Mouse (Mus musculus): ENCODE results near the gene Pclo.
"Not testable (repeated sequence)": the region's sequence is repeated elsewhere in the genome, so short reads cannot be mapped to it uniquely, and the experiment has no call there.

Gene Pclo

GRCm38 (mm10) chr5:14680419-14680818 lies 165.7 kb downstream of the Pclo start:
- DNase-seq (ENCODE audit: low spot score in 2 of 2), result no peak

- DNase-seq (ENCODE audit: low spot score in 2 of 2), result no peak
Observed at GRCm38 (mm10) chr5:14691995-14692394, 177.3 kb downstream of the Pclo start.

GRCm38 (mm10) chr5:14696745-14697144 lies 182.0 kb downstream of the Pclo start:
- no peak for DNase-seq (ENCODE audit: low spot score in 2 of 2)

GRCm38 (mm10) chr5:14700900-14701299 lies 186.2 kb downstream of the Pclo start:
- no peak for DNase-seq (ENCODE audit: low spot score in 2 of 2)

- DNase-seq (ENCODE audit: low spot score in 2 of 2), result no peak
Observed at GRCm38 (mm10) chr5:14705423-14705822, 190.7 kb downstream of the Pclo start.

GRCm38 (mm10) chr5:14707311-14707710 lies 192.6 kb downstream of the Pclo start:
- no peak for DNase-seq (ENCODE audit: low spot score in 2 of 2)

- no peak for DNase-seq (ENCODE audit: low spot score in 2 of 2)
Observed at GRCm38 (mm10) chr5:14723576-14723975, 208.9 kb downstream of the Pclo start.

GRCm38 (mm10) chr5:14728676-14729253 lies 214.0 kb downstream of the Pclo start:
- no peak for DNase-seq (ENCODE audit: low spot score in 2 of 2)

- no peak for DNase-seq (ENCODE audit: low spot score in 2 of 2)
Observed at GRCm38 (mm10) chr5:14750882-14751281, 236.2 kb downstream of the Pclo start.

- DNase-seq (ENCODE audit: low spot score in 2 of 2), result no peak
Observed at GRCm38 (mm10) chr5:14766686-14767085, 252.0 kb downstream of the Pclo start.

GRCm38 (mm10) chr5:14782362-14783082 lies 267.8 kb downstream of the Pclo start:
- no peak for DNase-seq (ENCODE audit: low spot score in 2 of 2)

GRCm38 (mm10) chr5:14793891-14794290 lies 279.2 kb downstream of the Pclo start:
- no peak for DNase-seq (ENCODE audit: low spot score in 2 of 2)

GRCm38 (mm10) chr5:14807136-14807535 lies 292.4 kb downstream of the Pclo start:
- no peak for DNase-seq (ENCODE audit: low spot score in 2 of 2)

- no peak for DNase-seq (ENCODE audit: low spot score in 2 of 2)
Observed at GRCm38 (mm10) chr5:14833165-14833860, 318.6 kb downstream of the Pclo start.

GRCm38 (mm10) chr5:14834155-14834991 lies 319.7 kb downstream of the Pclo start:
- DNase-seq (ENCODE audit: low spot score in 2 of 2), result no peak

GRCm38 (mm10) chr5:14853650-14854049 lies 338.9 kb downstream of the Pclo start:
- DNase-seq (ENCODE audit: low spot score in 2 of 2), result no peak

GRCm38 (mm10) chr5:14885291-14885690 lies 370.6 kb downstream of the Pclo start:
- DNase-seq (ENCODE audit: low spot score in 2 of 2), result not testable (repeated sequence)

- DNase-seq (ENCODE audit: low spot score in 2 of 2), result no peak
Observed at GRCm38 (mm10) chr5:14892242-14892641, 377.5 kb downstream of the Pclo start.

- DNase-seq (ENCODE audit: low spot score in 2 of 2), result not testable (repeated sequence)
Observed at GRCm38 (mm10) chr5:14903539-14903938, 388.8 kb downstream of the Pclo start.
